Mouse (Mus musculus): ENCODE data around the gene Med4. TPM values are rescaled to one million over a fixed set of nuclear protein-coding genes. Genes with fewer than 3 reads are reported as not detected.

Med4 gene
- total RNA-seq (2015; ENCODE audit: low replicate concordance) (8.1 and 10.2 TPM in 2 replicates), total RNA-seq (2017; ENCODE audit: low replicate concordance) (9.5 and 20.1 TPM in 2 replicates)

GRCm38 (mm10) chr14:73509765-73510423, at the start of gene Med4:
Gene Med4 (plus strand): TSS chr14:73510025.
- peak; percentile 97 for ATAC-seq (replicated peaks; ENCODE audit: low FRiP score, poor library complexity, severe bottlenecking)

- no peak for ATAC-seq (replicated peaks; ENCODE audit: low FRiP score, poor library complexity, severe bottlenecking)
These were observed 49.2 kb upstream of the Med4 start for GRCm38 (mm10) chr14:73460514-73461134.

GRCm38 (mm10) chr14:73462211-73462610, 47.6 kb upstream of the Med4 start:
- ATAC-seq (replicated peaks; ENCODE audit: low FRiP score, poor library complexity, severe bottlenecking), result no peak

GRCm38 (mm10) chr14:73467697-73468096, 42.1 kb upstream of the Med4 start:
- no peak for ATAC-seq (replicated peaks; ENCODE audit: low FRiP score, poor library complexity, severe bottlenecking)

- no peak for ATAC-seq (replicated peaks; ENCODE audit: low FRiP score, poor library complexity, severe bottlenecking)
These were observed 40.3 kb upstream of the Med4 start for GRCm38 (mm10) chr14:73469506-73469905.

GRCm38 (mm10) chr14:73470593-73470992, 39.2 kb upstream of the Med4 start:
- ATAC-seq (replicated peaks; ENCODE audit: low FRiP score, poor library complexity, severe bottlenecking), result no peak

GRCm38 (mm10) chr14:73472205-73472604, 37.6 kb upstream of the Med4 start:
- no peak for ATAC-seq (replicated peaks; ENCODE audit: low FRiP score, poor library complexity, severe bottlenecking)

GRCm38 (mm10) chr14:73473670-73474460, 36.0 kb upstream of the Med4 start:
- ATAC-seq (replicated peaks; ENCODE audit: low FRiP score, poor library complexity, severe bottlenecking), result no peak

GRCm38 (mm10) chr14:73474636-73475093, 35.2 kb upstream of the Med4 start:
- ATAC-seq (replicated peaks; ENCODE audit: low FRiP score, poor library complexity, severe bottlenecking), result no peak; the same call in 1 of the 2 replicates

GRCm38 (mm10) chr14:73475506-73475905, 34.3 kb upstream of the Med4 start:
- ATAC-seq (replicated peaks; ENCODE audit: low FRiP score, poor library complexity, severe bottlenecking), result no peak

- ATAC-seq (replicated peaks; ENCODE audit: low FRiP score, poor library complexity, severe bottlenecking), result no peak
These were observed 33.4 kb upstream of the Med4 start for GRCm38 (mm10) chr14:73476361-73476934.

GRCm38 (mm10) chr14:73477077-73477476, 32.7 kb upstream of the Med4 start:
- ATAC-seq (replicated peaks; ENCODE audit: low FRiP score, poor library complexity, severe bottlenecking), result no peak

- ATAC-seq (replicated peaks; ENCODE audit: low FRiP score, poor library complexity, severe bottlenecking), result no peak
These were observed 31.5 kb upstream of the Med4 start for GRCm38 (mm10) chr14:73478321-73478720.

- ATAC-seq (replicated peaks; ENCODE audit: low FRiP score, poor library complexity, severe bottlenecking), result no peak
These were observed 30.1 kb upstream of the Med4 start for GRCm38 (mm10) chr14:73479771-73480170.

- no peak for ATAC-seq (replicated peaks; ENCODE audit: low FRiP score, poor library complexity, severe bottlenecking)
These were observed 26.2 kb upstream of the Med4 start for GRCm38 (mm10) chr14:73483516-73484229.

GRCm38 (mm10) chr14:73484366-73485110, 25.3 kb upstream of the Med4 start:
- no peak for ATAC-seq (replicated peaks; ENCODE audit: low FRiP score, poor library complexity, severe bottlenecking)

GRCm38 (mm10) chr14:73486641-73487040, 23.2 kb upstream of the Med4 start:
- ATAC-seq (replicated peaks; ENCODE audit: low FRiP score, poor library complexity, severe bottlenecking), result no peak

GRCm38 (mm10) chr14:73493356-73493755, 16.5 kb upstream of the Med4 start:
- no peak for ATAC-seq (replicated peaks; ENCODE audit: low FRiP score, poor library complexity, severe bottlenecking)

- no peak for ATAC-seq (replicated peaks; ENCODE audit: low FRiP score, poor library complexity, severe bottlenecking)
These were observed 15.7 kb upstream of the Med4 start for GRCm38 (mm10) chr14:73494122-73494521.
